Mouse (Mus musculus): Measurements from ENCODE around the gene Zfp566. TPM values are rescaled to one million over a fixed set of nuclear protein-coding genes. Genes with fewer than 3 reads are reported as not detected.

Zfp566 gene
- total and polyA plus RNA-seq, 2 experiments from 2014 or later: 5.0 to 15.6 TPM

DNA sequence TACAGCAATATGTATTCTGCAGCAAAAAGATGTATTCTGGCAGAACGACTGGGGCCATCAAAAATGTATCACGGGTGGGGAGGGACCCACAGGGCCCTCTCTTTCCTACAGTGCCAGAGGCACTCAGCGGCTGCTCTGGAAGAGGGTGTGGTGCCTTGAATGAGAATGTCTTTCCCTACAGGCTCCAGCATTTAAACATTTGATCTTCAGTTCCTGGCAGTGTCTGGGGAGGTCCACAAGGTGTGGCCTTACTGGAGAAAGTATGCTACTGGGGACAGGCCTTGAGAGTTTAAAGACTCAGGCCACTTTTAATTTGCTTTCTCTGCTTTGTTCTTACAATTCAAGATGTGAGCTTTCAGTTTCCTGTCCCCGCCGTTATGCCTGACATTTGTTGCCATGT lies 25.7 kb upstream of the Zfp566 start:
- 94% methylated on average over 5 of the region's 5 CpGs for WGBS
- Histone ChIP-seq H3K9me3 (ENCODE audit: low read length) (no peaks in the 10 kb centered on the region), H3K36me3 (ENCODE audit: insufficient read depth) (no peaks in the 10 kb centered on the region)

DNA sequence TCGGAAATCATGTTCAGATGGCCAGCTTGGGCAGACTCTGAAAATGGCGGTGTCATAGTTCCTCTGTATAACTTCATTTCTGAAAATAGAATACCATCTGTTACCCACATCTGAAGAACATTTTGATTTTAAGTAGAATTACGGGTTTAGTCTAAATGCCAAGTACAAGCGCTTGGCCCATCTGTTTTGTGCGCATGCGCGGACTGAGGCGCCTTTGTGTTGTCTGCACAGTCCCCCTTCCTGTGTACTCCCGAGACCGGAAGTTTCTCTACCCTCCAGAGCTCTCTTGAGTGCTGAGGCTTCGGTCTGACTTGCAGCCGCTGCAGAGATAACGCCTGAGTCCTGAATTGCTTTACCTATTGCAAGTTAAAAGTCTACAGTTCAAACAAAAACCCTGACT lies 9.0 kb upstream of the Zfp566 start:
- peaks cover 10% of the 10 kb centered on the region for H3K4me1 ChIP-seq (ENCODE audit: insufficient read depth)
- no peaks in the 10 kb centered on the region for H3K27me3 ChIP-seq (ENCODE audit: insufficient read depth, low read length)
- H3K4me2 ChIP-seq (ENCODE audit: low read depth): peak overlapping the region; percentile 29
- 0 out of 2 replicates have a peak, but pooled peaks cover 7% of the 10 kb centered on the region for H3K9me3 ChIP-seq (ENCODE audit: low read length)
- ATAC-seq (no peak), DNase-seq (peak; percentile 87)
- WGBS: 68% methylated on average over 13 of the region's 13 CpGs
- H3K36me3 ChIP-seq (ENCODE audit: insufficient read depth): peaks cover 29% of the 10 kb centered on the region
- H3K9ac ChIP-seq: no peak overlapping the region
- no peak for TF ChIP-seq CTCF (IDR thresholded peaks at IDR 0.05; ENCODE audit: low read depth)
- no peak overlapping the region for H3K4me3 ChIP-seq (ENCODE audit: low read depth, low read length)
- peak overlapping the region; percentile 69; the same call in 1 of the 2 replicates for H3K27ac ChIP-seq (ENCODE audit: low read depth, low read length)

More for the DNA sequence above, 25.7 kb upstream of the Zfp566 start:
- no peak overlapping the region for H3K9ac ChIP-seq
- no peak for TF ChIP-seq CTCF (IDR thresholded peaks at IDR 0.05; ENCODE audit: low read depth)
- no peak overlapping the region for H3K4me3 ChIP-seq (ENCODE audit: low read depth, low read length)
- no peak for DNase-seq
- H3K27me3 ChIP-seq (ENCODE audit: insufficient read depth, low read length): no peaks in the 10 kb centered on the region
- H3K4me2 ChIP-seq (ENCODE audit: low read depth): no peak overlapping the region
- H3K4me1 ChIP-seq (ENCODE audit: insufficient read depth): no peaks in the 10 kb centered on the region
- ATAC-seq: no peak
- no peak overlapping the region for H3K27ac ChIP-seq (ENCODE audit: low read depth, low read length)

DNA sequence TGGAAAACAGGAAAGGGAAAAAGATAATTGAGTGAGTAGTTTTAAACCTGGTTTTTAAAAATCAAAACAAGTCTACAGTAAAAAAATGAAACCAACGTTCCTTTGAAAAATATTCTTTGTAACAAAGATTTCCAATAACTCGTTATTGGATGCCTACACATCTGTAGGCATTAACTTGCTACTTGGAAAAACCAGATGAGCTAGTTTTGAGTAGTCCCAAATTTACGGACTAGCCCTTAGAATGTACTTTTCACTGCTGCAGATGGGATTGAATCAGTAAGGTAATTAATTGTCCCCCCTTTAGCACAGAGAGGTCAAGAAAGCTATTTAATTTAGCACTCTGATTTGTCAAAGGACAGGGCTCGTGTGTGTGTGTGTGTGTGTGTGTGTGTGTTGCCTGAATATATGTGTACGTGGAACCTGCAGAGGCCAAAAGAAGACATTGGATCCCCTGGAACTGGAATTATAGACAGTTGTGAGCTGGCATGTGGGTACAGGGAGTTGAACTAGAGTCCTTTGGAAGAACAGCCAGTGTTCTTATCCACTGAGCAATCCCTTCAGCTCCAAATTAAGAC lies 5.3 kb upstream of the Zfp566 start:
- under 1% methylated on average over 5 of the region's 5 CpGs for WGBS
- no peak for ATAC-seq
- peak overlapping the region; percentile 60 for H3K4me2 ChIP-seq (ENCODE audit: low read depth)
- H3K27me3 ChIP-seq (ENCODE audit: insufficient read depth, low read length): no peaks in the 10 kb centered on the region
- H3K9ac ChIP-seq: peak overlapping the region; percentile 89
- DNase-seq: peak; percentile 35
- H3K4me1 ChIP-seq (ENCODE audit: insufficient read depth): peaks cover 14% of the 10 kb centered on the region
- no peaks in the 10 kb centered on the region for H3K9me3 ChIP-seq (ENCODE audit: low read length)
- H3K4me3 ChIP-seq (ENCODE audit: low read depth, low read length): peak overlapping the region; percentile 86
- H3K36me3 ChIP-seq (ENCODE audit: insufficient read depth): peaks cover 6% of the 10 kb centered on the region; the same call in 1 of the 2 replicates
- no peak for TF ChIP-seq CTCF (IDR thresholded peaks at IDR 0.05; ENCODE audit: low read depth)
- H3K27ac ChIP-seq (ENCODE audit: low read depth, low read length): peak overlapping the region; percentile 3

DNA sequence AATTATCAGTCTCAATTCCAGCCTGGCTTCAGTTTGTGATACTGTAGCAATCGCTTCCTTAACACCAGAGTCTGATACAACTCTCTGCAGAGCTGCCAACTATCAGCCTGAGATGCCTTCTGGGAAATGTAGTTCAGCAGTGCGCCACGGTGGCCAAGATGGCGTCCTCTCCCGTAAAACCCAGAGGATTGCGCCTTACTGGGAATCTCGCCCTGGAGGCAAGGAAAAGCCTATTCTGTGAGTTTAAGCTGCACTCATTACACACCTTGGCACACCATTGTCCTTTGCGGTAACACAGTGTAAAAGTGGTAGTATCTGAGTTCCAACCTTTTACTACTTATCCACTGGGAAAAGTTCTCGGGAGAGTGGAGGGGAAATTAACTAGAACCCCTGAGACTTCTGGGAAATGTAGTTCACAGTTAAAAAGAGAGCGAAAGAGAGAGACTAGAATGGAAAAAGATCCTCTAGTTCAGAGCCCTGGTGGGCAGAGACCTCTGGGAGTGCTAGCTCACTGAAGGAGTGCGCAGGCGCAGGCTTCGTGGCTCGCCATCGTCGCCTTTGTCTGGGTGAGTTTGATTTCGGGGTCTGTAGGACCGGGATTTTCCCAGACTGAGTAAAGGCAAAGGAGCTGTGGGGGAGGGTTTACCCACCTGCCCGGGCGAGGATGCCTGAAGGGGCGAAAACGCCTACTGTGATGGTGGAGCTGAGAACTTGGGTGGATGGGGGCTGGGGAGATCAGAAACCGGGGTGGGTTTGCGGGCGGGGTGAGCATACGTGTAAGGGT lies 4.5 kb upstream of the Zfp566 start, which contains the start of gene Zfp260:
TSS of gene Zfp260 (plus strand) at position 132 of the 784 bp plus-strand sequence.
- peak; percentile 51; the same call in 1 of the 2 replicates for TF ChIP-seq CTCF (IDR thresholded peaks at IDR 0.05; ENCODE audit: low read depth)
- 0 out of 2 replicates have a peak, but pooled peaks cover 3% of the 10 kb centered on the region for H3K36me3 ChIP-seq (ENCODE audit: insufficient read depth)

DNA sequence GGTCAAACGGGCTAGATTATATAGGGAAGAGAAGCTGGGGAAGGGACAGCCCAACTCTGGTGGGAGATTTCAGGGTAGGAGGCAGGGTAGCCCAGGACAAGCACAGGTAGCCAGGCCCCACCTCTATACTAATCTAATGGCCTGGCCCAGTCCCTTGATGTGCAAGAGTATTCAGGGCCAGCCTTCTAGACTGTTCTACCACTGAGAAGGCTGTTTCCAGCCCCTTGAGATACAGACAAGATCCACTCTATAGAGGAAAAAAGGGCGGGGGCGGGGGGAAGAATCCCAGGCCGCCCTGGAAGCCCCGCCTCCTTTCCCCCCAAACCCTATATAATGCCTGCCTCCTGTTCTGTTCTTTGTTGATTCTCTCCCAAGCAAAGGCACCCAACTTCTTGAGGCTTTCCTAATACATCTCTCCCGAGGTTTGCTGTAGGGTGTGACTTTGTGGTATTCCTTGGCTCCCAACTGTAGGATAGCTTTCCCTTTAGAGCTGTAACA lies 3.6 kb upstream of the Zfp566 start:
- H3K4me1 ChIP-seq (ENCODE audit: insufficient read depth): peaks cover 19% of the 10 kb centered on the region
- TF ChIP-seq CTCF (IDR thresholded peaks at IDR 0.05; ENCODE audit: low read depth): no peak
- H3K9me3 ChIP-seq (ENCODE audit: low read length): no peaks in the 10 kb centered on the region
- peak overlapping the region; percentile 60 for H3K4me2 ChIP-seq (ENCODE audit: low read depth)
- no peak for DNase-seq
- no peaks in the 10 kb centered on the region for H3K27me3 ChIP-seq (ENCODE audit: insufficient read depth, low read length)
- H3K36me3 ChIP-seq (ENCODE audit: insufficient read depth): 0 out of 2 replicates have a peak, but pooled peaks cover under 1% of the 10 kb centered on the region
- 0 out of 2 replicates have a peak overlapping the region, but pooled peaks have one; percentile 23 for H3K9ac ChIP-seq
- no peak overlapping the region for H3K27ac ChIP-seq (ENCODE audit: low read depth, low read length)
- peak overlapping the region; percentile 86; the same call in 1 of the 2 replicates for H3K4me3 ChIP-seq (ENCODE audit: low read depth, low read length)
- ATAC-seq: no peak
- WGBS: 72% methylated on average over 6 of the region's 6 CpGs

More for the DNA sequence above, 4.5 kb upstream of the Zfp566 start, which contains the start of gene Zfp260:
- ATAC-seq: peak; percentile 83
- under 1% methylated on average over 26 of the region's 26 CpGs for WGBS
- peak within 1 kb of the TSS; percentile 60 for H3K4me2 ChIP-seq (ENCODE audit: low read depth)
- H3K4me3 ChIP-seq (ENCODE audit: low read depth, low read length): peak within 1 kb of the TSS; percentile 86
- no peaks in the 10 kb centered on the region for H3K27me3 ChIP-seq (ENCODE audit: insufficient read depth, low read length)
- peaks cover 14% of the 10 kb centered on the region for H3K4me1 ChIP-seq (ENCODE audit: insufficient read depth)
- peak; percentile 97 for DNase-seq
- peak within 1 kb of the TSS; percentile 89 for H3K9ac ChIP-seq
- peak within 1 kb of the TSS; percentile 99 for H3K27ac ChIP-seq (ENCODE audit: low read depth, low read length)
- H3K9me3 ChIP-seq (ENCODE audit: low read length): no peaks in the 10 kb centered on the region

DNA sequence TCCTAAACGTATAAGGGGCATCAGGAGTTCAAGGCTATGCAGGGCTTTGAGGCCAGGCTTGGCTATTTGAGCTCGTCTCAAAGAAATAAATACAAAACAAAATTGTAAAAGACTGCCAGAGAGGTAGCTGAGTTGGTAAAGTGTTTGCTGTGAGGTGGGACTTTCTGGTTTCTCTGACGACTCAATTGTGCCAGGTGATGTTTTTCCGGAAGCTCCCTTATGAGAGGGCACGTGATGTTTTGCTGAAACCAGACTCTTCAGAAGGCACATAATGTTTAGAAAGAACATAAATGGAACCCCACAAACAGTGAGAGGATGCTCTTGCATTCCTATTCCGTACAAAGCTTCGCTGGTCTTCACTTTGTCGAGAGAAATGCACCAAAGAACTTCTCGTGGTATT lies 2.3 kb upstream of the Zfp566 start:
- Histone ChIP-seq H3K4me3 (ENCODE audit: low read depth, low read length) (no peak overlapping the region), H3K9ac (no peak overlapping the region), H3K27ac (ENCODE audit: low read depth, low read length) (no peak overlapping the region), H3K4me2 (ENCODE audit: low read depth) (no peak overlapping the region), H3K27me3 (ENCODE audit: insufficient read depth, low read length) (no peaks in the 10 kb centered on the region), H3K4me1 (ENCODE audit: insufficient read depth) (peaks cover 29% of the 10 kb centered on the region), H3K36me3 (ENCODE audit: insufficient read depth) (no peaks in the 10 kb centered on the region), H3K9me3 (ENCODE audit: low read length) (no peaks in the 10 kb centered on the region)
- 85% methylated on average over 9 of the region's 9 CpGs for WGBS
- DNase-seq (no peak), ATAC-seq (no peak)
- TF ChIP-seq CTCF (IDR thresholded peaks at IDR 0.05; ENCODE audit: low read depth): no peak

All from forebrain, postnatal 0 days (tissue).